Mouse (Mus musculus) kidney, postnatal 10 days (tissue): Measurements from ENCODE around the gene Padi3.

ENCODE experiments used
- DNase-seq: peaks from one replicate; pipeline ENCODE4 v3.0.0; 2021; ENCODE audit warnings: mixed read lengths

The Padi3 gene

GRCm38 (mm10) chr4:140779803-140780397 is 30.5 kb downstream of the Padi3 start:
- DNase-seq = peak; percentile 46

- no peak for DNase-seq
Observed at GRCm38 (mm10) chr4:140776623-140777022, 33.8 kb downstream of the Padi3 start.

GRCm38 (mm10) chr4:140775876-140776275 is 34.6 kb downstream of the Padi3 start:
- DNase-seq = no peak

DNA sequence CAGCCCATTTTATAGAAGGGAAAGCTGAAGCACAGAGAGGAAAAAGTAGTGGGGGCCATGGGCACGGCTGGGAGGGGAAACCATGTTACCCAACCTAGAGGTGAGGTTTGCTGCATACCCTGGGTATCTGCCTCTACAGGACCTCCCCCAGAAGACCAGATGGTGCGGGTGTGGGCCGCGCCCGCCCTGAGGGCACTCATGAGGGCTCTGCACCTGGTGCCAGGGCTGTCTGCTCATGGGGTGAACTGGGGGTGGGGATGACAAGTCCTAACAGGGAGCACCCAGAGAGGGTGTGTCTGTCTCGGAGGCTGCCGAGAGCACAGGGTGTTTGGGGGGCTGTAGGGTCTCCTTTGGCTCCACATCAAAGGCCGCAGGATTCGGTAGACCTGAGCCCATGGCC is 35.6 kb downstream of the Padi3 start:
- no peak for DNase-seq

- no peak for DNase-seq
Observed at GRCm38 (mm10) chr4:140774025-140774800, 36.2 kb downstream of the Padi3 start, which contains the start of gene Padi4. Padi4 (minus strand) TSS chr4:140774236.

DNA sequence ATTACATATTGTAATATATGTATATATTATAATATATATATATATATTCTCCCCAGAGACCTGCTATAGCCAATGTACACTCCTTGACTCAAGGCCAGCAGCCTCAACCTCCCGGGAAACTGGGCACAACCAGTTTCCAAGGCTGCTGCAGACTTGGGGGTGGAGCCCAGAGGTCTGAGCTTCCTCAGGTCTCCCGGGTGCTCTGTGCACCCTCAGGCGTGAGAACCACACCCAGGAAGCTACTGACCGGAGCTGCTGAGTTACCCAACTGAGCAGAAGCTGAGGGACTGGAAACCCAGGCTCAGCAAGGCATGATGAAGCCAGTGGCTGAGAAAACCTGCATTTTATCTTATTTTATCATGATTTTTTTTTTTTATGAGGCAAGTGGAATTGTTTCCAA is 39.4 kb downstream of the Padi3 start:
- DNase-seq = peak; percentile 37

DNA sequence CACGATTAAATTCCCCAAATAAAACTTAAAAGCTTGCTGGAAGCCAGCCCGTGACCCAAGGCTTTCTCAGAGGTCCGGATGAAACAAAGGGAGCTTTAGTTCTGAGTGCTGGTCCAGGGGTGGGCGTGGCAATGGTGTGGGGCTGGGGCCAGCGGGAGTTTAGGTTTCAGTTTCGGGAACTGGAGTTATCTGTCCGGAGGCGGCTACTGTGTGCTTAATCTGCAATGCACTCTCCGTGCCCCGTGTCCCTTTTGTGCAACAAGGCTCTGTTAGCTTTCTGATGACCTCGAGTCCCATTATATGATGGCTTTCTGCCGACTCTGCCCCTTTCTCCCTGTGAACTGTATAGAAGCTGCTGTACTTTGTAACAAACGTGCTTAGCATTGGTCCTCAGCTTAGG is 40.0 kb downstream of the Padi3 start:
- peak; percentile 78 for DNase-seq

- DNase-seq = no peak
Observed at GRCm38 (mm10) chr4:140768973-140769372, 41.5 kb downstream of the Padi3 start.

GRCm38 (mm10) chr4:140765936-140766335 is 44.5 kb downstream of the Padi3 start:
- DNase-seq = no peak

- DNase-seq = peak; percentile 77
Observed at GRCm38 (mm10) chr4:140763158-140763557, 47.3 kb downstream of the Padi3 start.

DNA sequence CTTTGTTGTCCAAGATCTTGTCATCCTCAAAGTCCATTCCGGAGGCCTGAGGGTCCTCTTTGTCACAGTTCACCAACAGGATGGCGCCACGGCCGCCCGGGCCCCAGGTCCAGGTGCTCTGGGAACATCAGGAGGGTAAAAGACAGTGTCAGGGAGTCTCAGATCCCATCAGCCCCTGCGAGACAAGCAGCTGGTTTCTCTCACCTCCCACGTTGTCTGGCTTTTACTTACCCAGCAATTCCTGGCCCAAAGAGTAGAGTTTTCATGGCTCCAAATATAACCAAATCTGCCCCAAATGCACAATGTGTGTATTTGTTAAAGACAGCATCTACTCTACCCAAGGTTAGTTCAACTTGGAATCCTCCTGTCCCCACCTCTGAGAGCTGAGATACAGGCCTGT is 48.8 kb downstream of the Padi3 start:
- DNase-seq = no peak

DNA sequence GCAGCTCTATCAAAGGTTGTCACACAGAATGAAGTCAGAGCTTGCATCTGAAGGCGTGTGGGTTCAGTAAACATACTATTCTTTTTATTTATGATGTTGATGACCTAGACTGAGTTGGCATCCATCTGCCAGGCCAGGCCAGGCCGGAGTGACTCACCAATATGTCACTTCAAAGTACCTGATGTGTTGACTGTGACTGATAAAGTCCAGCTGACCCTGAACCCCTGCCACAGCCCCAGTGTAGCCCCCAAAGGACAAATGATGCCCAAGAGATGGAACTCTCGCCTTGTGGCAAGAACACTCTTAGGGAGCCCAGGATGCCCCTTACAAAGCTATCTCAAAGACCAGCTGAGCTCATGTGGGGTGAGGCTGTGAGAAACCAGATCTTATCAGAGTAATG is 54.6 kb downstream of the Padi3 start:
- no peak for DNase-seq

DNA sequence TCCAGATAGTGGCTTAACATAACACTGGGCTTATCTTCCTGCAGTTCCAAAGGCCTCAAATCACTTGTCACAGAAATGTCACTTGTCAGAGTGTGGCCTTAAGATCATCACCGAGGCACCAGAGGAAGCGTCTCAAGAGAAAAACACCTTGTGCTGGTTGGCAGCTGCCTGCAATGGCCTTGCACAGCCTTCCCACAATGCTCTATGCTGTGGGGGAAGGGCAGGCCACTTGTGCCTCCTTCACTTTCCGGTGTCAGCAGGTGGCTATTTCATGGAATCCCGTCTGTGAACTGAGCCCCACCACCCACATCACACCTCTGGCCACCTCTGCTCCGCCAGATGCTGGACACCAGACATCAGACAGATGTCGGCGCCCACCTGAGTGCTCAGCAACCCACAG is 57.1 kb downstream of the Padi3 start:
- DNase-seq = no peak

GRCm38 (mm10) chr4:140750328-140750727 is 60.1 kb downstream of the Padi3 start:
- DNase-seq = peak; percentile 61

- DNase-seq = no peak
Observed at GRCm38 (mm10) chr4:140747978-140748377, 62.5 kb downstream of the Padi3 start.

DNA sequence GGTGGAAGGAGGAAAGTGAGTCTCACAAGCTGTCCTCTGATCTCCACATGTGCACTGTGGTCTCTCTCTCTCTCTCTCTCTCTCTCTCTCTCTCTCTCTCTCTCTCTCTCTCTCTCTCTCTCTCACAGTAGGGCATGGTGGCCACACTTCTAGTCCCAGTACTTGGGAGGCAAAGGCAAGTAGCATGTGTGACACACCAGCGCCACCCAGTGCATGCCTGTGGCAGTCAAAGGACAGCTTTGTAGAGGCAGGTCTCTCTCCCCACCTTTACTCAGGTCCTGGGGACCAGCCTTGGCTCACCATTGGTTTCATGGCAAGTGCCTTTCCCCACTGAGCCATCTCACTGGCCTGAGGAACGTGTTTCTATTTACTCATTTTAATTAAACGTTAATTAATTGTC is 65.8 kb downstream of the Padi3 start:
- peak; percentile 50 for DNase-seq

DNA sequence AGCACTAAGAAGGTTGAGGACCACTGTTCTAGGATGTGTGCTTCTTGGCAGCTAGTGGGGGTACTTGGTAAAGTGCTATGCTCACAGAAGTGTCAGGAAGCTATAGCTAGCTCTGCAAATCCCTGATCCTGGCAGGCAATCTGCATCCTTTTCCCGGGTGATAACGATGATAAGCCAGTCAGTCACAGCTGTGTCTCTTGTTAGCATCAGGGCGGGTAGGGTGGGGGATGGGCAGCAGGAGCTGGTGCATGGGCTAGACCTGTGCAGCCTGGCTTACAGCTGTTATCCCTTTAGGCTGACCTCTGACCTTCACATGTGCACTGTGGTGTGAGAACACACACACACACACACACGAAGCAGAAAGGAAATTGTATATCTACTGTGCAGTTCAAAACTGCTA is 67.4 kb downstream of the Padi3 start:
- DNase-seq = no peak

GRCm38 (mm10) chr4:140742543-140742942 is 67.9 kb downstream of the Padi3 start, which contains the start of gene Padi6:
Padi6 (minus strand) TSS chr4:140742643.
- no peak for DNase-seq

DNA sequence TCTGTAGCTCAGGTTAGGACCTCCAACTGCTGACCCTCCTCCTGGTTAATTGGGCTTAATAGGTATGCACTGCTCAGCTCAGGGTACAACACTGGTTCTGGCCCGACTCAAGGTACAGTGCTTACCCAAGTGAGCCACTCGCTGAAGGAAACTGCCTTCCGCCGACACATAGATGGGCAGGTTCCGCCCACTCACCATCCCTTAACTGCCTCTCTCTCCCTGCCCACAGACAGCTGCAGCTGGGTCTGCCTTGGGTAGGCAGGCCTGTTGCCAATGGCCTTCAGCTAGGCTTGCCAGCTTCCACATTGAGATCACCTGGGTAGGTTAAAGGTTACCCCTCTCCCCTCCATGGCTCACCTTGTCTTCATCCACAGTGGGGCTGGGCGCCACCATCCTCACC is 69.0 kb downstream of the Padi3 start:
- no peak for DNase-seq

DNA sequence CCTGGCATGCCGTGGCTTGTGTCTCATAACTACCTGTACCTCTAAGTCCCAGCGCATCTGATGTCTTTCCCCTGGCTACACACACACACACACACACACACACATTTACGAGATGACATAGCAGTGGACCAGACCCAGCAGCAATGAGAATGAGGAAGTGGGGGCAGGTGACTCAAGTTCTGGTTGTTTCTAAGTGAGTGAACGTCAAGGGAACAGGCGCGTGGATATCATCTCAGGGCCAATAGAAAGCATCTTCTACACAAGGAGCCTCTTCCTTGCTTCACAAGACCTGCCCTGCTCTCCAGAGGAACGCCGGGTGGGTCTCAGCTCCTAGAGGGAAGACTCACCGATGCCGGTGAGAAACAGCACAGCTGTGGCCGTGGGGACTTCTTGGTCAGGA is 69.8 kb downstream of the Padi3 start:
- no peak for DNase-seq
